Mouse (Mus musculus) neural tube, embryonic 11.5 days (tissue): ENCODE data around the gene Id2. TPM values are rescaled to one million over a fixed set of nuclear protein-coding genes. Genes with fewer than 3 reads are reported as not detected.

Source experiments
- ATAC-seq: fragments of 200-750 bp; cut with Nextera tagmentation; 2 replicates; pipeline ENCODE4 v1.8.0; 2017; ENCODE audit warnings: moderate number of reproducible peaks, mild to moderate bottlenecking, moderate TSS enrichment, moderate library complexity; ENCODE audit not compliant: insufficient read depth, low FRiP score, low TSS enrichment
- DNase-seq: peaks from one replicate; pipeline ENCODE4 v3.0.0-alpha.2; 2015; ENCODE audit warnings: low spot score
- H3K27ac ChIP-seq: fragments of 300-500 bp; sonication (generic); 2 replicates; pipeline ENCODE4 v1.5.1; 2014; ENCODE audit warnings: low read depth, mild to moderate bottlenecking, low read length
- H3K27me3 ChIP-seq: fragments of 300-500 bp; sonication (generic); 2 replicates; pipeline ENCODE4 v1.6.1; 2014; ENCODE audit warnings: mild to moderate bottlenecking, low read length, mixed read lengths; ENCODE audit not compliant: control insufficient read depth, insufficient read depth
- H3K36me3 ChIP-seq: fragments of 300-500 bp; sonication (generic); 2 replicates; pipeline ENCODE4 v1.6.1; 2014; ENCODE audit warnings: mild to moderate bottlenecking, low read length, moderate library complexity, mixed read lengths; ENCODE audit not compliant: control insufficient read depth, insufficient read depth
- H3K4me1 ChIP-seq: fragments of 300-500 bp; sonication (generic); 2 replicates; pipeline ENCODE4 v1.6.1; 2014; ENCODE audit warnings: low read length, mixed read lengths; ENCODE audit not compliant: control insufficient read depth, insufficient read depth
- H3K4me2 ChIP-seq: fragments of 300-500 bp; sonication (generic); 2 replicates; pipeline ENCODE4 v1.6.1; 2014; ENCODE audit warnings: low read depth, mild to moderate bottlenecking, moderate library complexity
- H3K4me3 ChIP-seq: fragments of 300-500 bp; sonication (generic); 2 replicates; pipeline ENCODE4 v1.5.1; 2014; ENCODE audit warnings: low read depth, low read length
- H3K9ac ChIP-seq: fragments of 300-500 bp; sonication (generic); 2 replicates; pipeline ENCODE4 v1.6.1; 2014; ENCODE audit warnings: mild to moderate bottlenecking, low read length
- H3K9me3 ChIP-seq: fragments of 300-500 bp; sonication (generic); 2 replicates; pipeline ENCODE4 v1.6.1; 2016; ENCODE audit warnings: low read length; ENCODE audit not compliant: control insufficient read depth
- WGBS: fragments of 180-500 bp; shearing (Covaris S2); extraction: QIAGEN DNeasy Blood & Tissue Kit; methylation state at CpG from one replicate; pipeline ENCODE4 v1.1.7; 2014; 5-methylcytosine and 5-hydroxymethylcytosine counted together
- polyA plus RNA-seq: library from polyadenylated mRNA; unstranded; fragments of >200 nt; fragmentation: Nextera tagmentation; extraction: Ambion mirVana; gene quantifications from 2 replicates; pipeline ENCODE4 v1.2.1, GENCODE M21; 2014

Gene Id2
- polyA plus RNA-seq, 1 experiment from 2014 or later = 311 TPM

- Histone ChIP-seq H3K4me3 (no peak overlapping the region), H3K4me2 (no peak overlapping the region), H3K9ac (no peak overlapping the region), H3K4me1 (no peaks in the 10 kb centered on the region), H3K27ac (no peak overlapping the region), H3K36me3 (no peaks in the 10 kb centered on the region), H3K27me3 (no peaks in the 10 kb centered on the region), H3K9me3 (no peaks in the 10 kb centered on the region)
- no peak for ATAC-seq
- DNase-seq = no peak
- 32% methylated on average over 5 of the region's 5 CpGs for WGBS
Measured at GRCm38 (mm10) chr12:25049253-25049652, 47.7 kb downstream of the Id2 start.

- H3K4me1 ChIP-seq = no peaks in the 10 kb centered on the region
- H3K36me3 ChIP-seq = no peaks in the 10 kb centered on the region
- H3K4me2 ChIP-seq = no peak overlapping the region
- H3K9me3 ChIP-seq = no peaks in the 10 kb centered on the region
- no peaks in the 10 kb centered on the region for H3K27me3 ChIP-seq
- 82% methylated on average over 4 of the region's 4 CpGs for WGBS
- no peak for ATAC-seq
- no peak overlapping the region for H3K4me3 ChIP-seq
- no peak overlapping the region for H3K27ac ChIP-seq
- H3K9ac ChIP-seq = no peak overlapping the region
- no peak for DNase-seq
Measured at GRCm38 (mm10) chr12:25044579-25044978, 52.4 kb downstream of the Id2 start.

GRCm38 (mm10) chr12:25044056-25044455 lies 52.9 kb downstream of the Id2 start:
- DNase-seq (no peak), ATAC-seq (no peak)
- H3K27me3 ChIP-seq = no peaks in the 10 kb centered on the region
- no peak overlapping the region for H3K4me2 ChIP-seq
- no peaks in the 10 kb centered on the region for H3K36me3 ChIP-seq
- H3K27ac ChIP-seq = no peak overlapping the region
- H3K4me1 ChIP-seq = no peaks in the 10 kb centered on the region
- no peaks in the 10 kb centered on the region for H3K9me3 ChIP-seq
- no peak overlapping the region for H3K9ac ChIP-seq
- H3K4me3 ChIP-seq = no peak overlapping the region
- WGBS = 88% methylated on average over 2 of the region's 2 CpGs

Other genes with a start within 250 kb of the Id2 start
- gene Kidins220, start 122.2 kb downstream of the Id2 start, polyA plus RNA-seq = 58.1 and 64.0 TPM in 2 replicates